Mouse (Mus musculus) spleen, adult 2 months (tissue): Measurements from ENCODE around the gene Ift22. TPM values are rescaled to one million over a fixed set of nuclear protein-coding genes. Genes with fewer than 3 reads are reported as not detected.
A peak's percentile ranks its signal among the peaks of the same experiment; 100 is the strongest.

Source experiments
- DNase-seq, 2 experiments: peaks; one replicate each; pipeline versions ENCODE4 v3.0.0 to v3.0.0-alpha.2; 2012 to 2021; ENCODE audit warnings: low spot score in 2 of 2, low read depth in 1 of 2
- H3K27ac ChIP-seq: fragments of 200-500 bp; 2 replicates; pipeline ENCODE4 v1.5.1; 2012; ENCODE audit warnings: low read length, inconsistent platforms; ENCODE audit not compliant: insufficient read depth
- H3K27me3 ChIP-seq: fragments of 200-500 bp; 2 replicates; pipeline ENCODE4 v1.6.1; 2012; ENCODE audit warnings: mild to moderate bottlenecking, moderate library complexity, low read length, inconsistent platforms; ENCODE audit not compliant: control insufficient read depth, insufficient read depth
- H3K36me3 ChIP-seq: fragments of 200-500 bp; 2 replicates; pipeline ENCODE4 v1.6.1; 2012; ENCODE audit warnings: mild to moderate bottlenecking, low read length, inconsistent platforms; ENCODE audit not compliant: control insufficient read depth, insufficient read depth
- H3K4me1 ChIP-seq: fragments of 200-500 bp; 2 replicates; pipeline ENCODE4 v1.6.1; 2011; ENCODE audit warnings: inconsistent platforms; ENCODE audit not compliant: control insufficient read depth, insufficient read depth, insufficient read length
- H3K4me3 ChIP-seq: fragments of 200-500 bp; 2 replicates; pipeline ENCODE4 v1.5.1; 2011; ENCODE audit warnings: mild to moderate bottlenecking, inconsistent platforms; ENCODE audit not compliant: insufficient read depth, insufficient read length; ENCODE audit errors: extremely low read depth
- CTCF ChIP-seq: fragments of 200-500 bp; IDR thresholded peaks from 2 replicates; pipeline ENCODE4 v1.5.1; 2011; ENCODE audit warnings: mild to moderate bottlenecking, inconsistent platforms; ENCODE audit not compliant: insufficient read depth, insufficient read length, insufficient replicate concordance; ENCODE audit errors: extremely low read depth
- POLR2A ChIP-seq: fragments of 200-500 bp; IDR thresholded peaks from 2 replicates; pipeline ENCODE4 v1.6.1; 2011; ENCODE audit warnings: low read depth, low read length, inconsistent platforms
- WGBS: fragments of 180-500 bp; shearing (Covaris S2); methylation state at CpG from one replicate; pipeline ENCODE4 v1.1.7; 2018; 5-methylcytosine and 5-hydroxymethylcytosine counted together
- polyA plus RNA-seq: library from polyadenylated mRNA; depleted of rRNA; stranded (reverse); fragments of >200 nt; gene quantifications from 2 replicates; pipeline ENCODE4 v1.2.3, GENCODE M21; 2012; rRNA removed

Ift22 gene
- polyA plus RNA-seq, 1 experiment = 6.3 TPM

- peaks cover 11% of the 10 kb centered on the region; the same call in 1 of the 2 replicates for H3K36me3 ChIP-seq
- H3K27me3 ChIP-seq = no peaks in the 10 kb centered on the region
- H3K4me1 ChIP-seq = peaks cover 3% of the 10 kb centered on the region; the same call in 1 of the 2 replicates
- H3K27ac ChIP-seq = no peak overlapping the region
- TF ChIP-seq CTCF = no peak
- no peak for TF ChIP-seq POLR2A
- 93% methylated on average over 6 of the region's 6 CpGs for WGBS
- H3K4me3 ChIP-seq = no peak overlapping the region
- DNase-seq = no peak
These were observed 52.1 kb downstream of the Ift22 start for GRCm38 (mm10) chr5:136960053-136960452.

GRCm38 (mm10) chr5:136961334-136961982 is 53.5 kb downstream of the Ift22 start:
- 36% methylated on average over 5 of the region's 5 CpGs for WGBS
- Histone ChIP-seq H3K36me3 (peaks cover 23% of the 10 kb centered on the region), H3K27ac (no peak overlapping the region), H3K4me3 (peak overlapping the region; percentile 86), H3K27me3 (no peaks in the 10 kb centered on the region), H3K4me1 (peaks cover 3% of the 10 kb centered on the region; the same call in 1 of the 2 replicates)
- TF ChIP-seq POLR2A (no peak), CTCF (no peak)
- DNase-seq = no peak

- DNase-seq = peak; percentile 74 to 86
- Histone ChIP-seq H3K4me3 (peak overlapping the region; percentile 86), H3K36me3 (peaks cover 23% of the 10 kb centered on the region), H3K27ac (peak overlapping the region; percentile 91), H3K4me1 (peaks cover 3% of the 10 kb centered on the region; the same call in 1 of the 2 replicates), H3K27me3 (no peaks in the 10 kb centered on the region)
- 2% methylated on average over 20 of the region's 20 CpGs for WGBS
- peak; percentile 54; the same call in 1 of the 2 replicates for TF ChIP-seq POLR2A
- no peak for TF ChIP-seq CTCF
These were observed 54.1 kb downstream of the Ift22 start for GRCm38 (mm10) chr5:136961983-136962461.

GRCm38 (mm10) chr5:136962501-136962900 is 54.6 kb downstream of the Ift22 start:
- TF ChIP-seq CTCF (peak; percentile 91; the same call in 1 of the 2 replicates), POLR2A (no peak)
- peaks cover 3% of the 10 kb centered on the region; the same call in 1 of the 2 replicates for H3K4me1 ChIP-seq
- H3K27ac ChIP-seq = peak overlapping the region; percentile 91
- DNase-seq = peak; percentile 56 to 79
- no peaks in the 10 kb centered on the region for H3K27me3 ChIP-seq
- peaks cover 23% of the 10 kb centered on the region for H3K36me3 ChIP-seq
- peak overlapping the region; percentile 86 for H3K4me3 ChIP-seq
- WGBS = under 1% methylated on average over 10 of the region's 10 CpGs

GRCm38 (mm10) chr5:136962966-136963540 is 55.1 kb downstream of the Ift22 start:
- Histone ChIP-seq H3K4me3 (no peak overlapping the region), H3K27me3 (no peaks in the 10 kb centered on the region), H3K4me1 (peaks cover 3% of the 10 kb centered on the region; the same call in 1 of the 2 replicates), H3K36me3 (peaks cover 23% of the 10 kb centered on the region), H3K27ac (no peak overlapping the region)
- DNase-seq = no peak
- TF ChIP-seq CTCF (no peak), POLR2A (no peak)
- 76% methylated on average over 8 of the region's 8 CpGs for WGBS

Other genes starting within 250 kb of the Ift22 start
- not detected in 2 replicates for gene Myl10, start 215.0 kb upstream of the Ift22 start, polyA plus RNA-seq
- 0.87 and 0.98 TPM in 2 replicates for gene Col26a1, start 24.9 kb upstream of the Ift22 start, polyA plus RNA-seq
- gene Fis1, start 45.1 kb downstream of the Ift22 start, polyA plus RNA-seq = 130 and 172 TPM in 2 replicates
- 2.6 and 3.4 TPM in 2 replicates for gene Cldn15, start 58.5 kb downstream of the Ift22 start, polyA plus RNA-seq
- gene Plod3, start 78.9 kb downstream of the Ift22 start, polyA plus RNA-seq = 37.2 and 41.6 TPM in 2 replicates
- gene Znhit1, start 79.9 kb downstream of the Ift22 start, polyA plus RNA-seq = 32.4 and 41.5 TPM in 2 replicates
- not detected in 2 replicates for gene Vgf, start 118.2 kb downstream of the Ift22 start, polyA plus RNA-seq
- gene Ap1s1, start 138.0 kb downstream of the Ift22 start, polyA plus RNA-seq = 15.0 and 16.2 TPM in 2 replicates
- gene Serpine1, start 164.1 kb downstream of the Ift22 start, polyA plus RNA-seq = 1.6 and 2.1 TPM in 2 replicates
- gene Trim56, start 208.1 kb downstream of the Ift22 start, polyA plus RNA-seq = 26.6 and 28.6 TPM in 2 replicates
- 0.07 TPM in 1 of 2 replicates, not detected in the other for gene Muc3, start 241.2 kb downstream of the Ift22 start, polyA plus RNA-seq